Mouse (Mus musculus): Measurements from ENCODE around the gene Fam207a. TPM values are rescaled to one million over a fixed set of nuclear protein-coding genes. Genes with fewer than 3 reads are reported as not detected.

Gene Fam207a
- polyA plus RNA-seq, 1 experiment = 8.8 TPM

DNA sequence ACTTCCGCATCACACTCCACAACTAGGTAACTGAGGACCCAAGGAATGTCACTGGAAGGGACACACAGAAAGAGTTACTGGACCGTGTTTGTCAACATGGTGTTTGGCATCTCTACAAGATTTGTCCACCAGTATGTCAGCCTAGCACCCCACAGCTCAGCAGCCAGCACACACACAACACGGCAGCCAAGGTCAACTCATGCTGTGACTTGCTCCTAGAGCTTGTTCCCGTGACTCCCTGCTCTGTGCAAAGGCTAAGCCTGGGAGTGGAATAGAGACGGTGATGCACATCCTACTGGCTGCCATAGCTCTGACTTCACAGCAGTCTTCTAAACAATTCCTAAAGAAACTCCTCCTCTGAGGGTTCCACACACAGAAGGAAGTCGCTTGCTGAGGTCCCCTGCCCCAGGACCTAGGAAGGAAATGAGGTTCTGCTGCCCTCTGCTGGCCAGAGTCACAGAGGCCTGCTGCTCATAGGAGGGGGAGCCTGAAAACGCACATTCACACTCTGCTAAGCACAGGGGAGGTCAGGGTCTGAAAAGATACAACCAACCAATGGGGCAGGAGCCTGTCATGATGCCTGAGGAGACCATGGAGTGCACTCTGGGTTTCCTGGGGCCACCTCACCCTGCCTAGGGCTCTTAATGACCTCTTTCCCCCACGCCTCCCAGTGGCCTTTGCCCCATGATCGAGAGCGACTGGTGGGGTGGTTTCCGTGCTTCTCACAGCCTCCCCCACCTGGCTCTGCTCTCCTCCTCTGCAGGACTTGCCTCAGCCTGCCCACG is 6.0 kb downstream of the Fam207a start:
- H3K27me3 ChIP-seq (ENCODE audit: control insufficient read depth) = no peaks in the 10 kb centered on the region
- no peak for TF ChIP-seq GATA1 (IDR thresholded peaks at IDR 0.05; ENCODE audit: low read length)
- TF ChIP-seq TAL1 (IDR thresholded peaks at IDR 0.05; ENCODE audit: low read length) = no peak
- H3K4me1 ChIP-seq (ENCODE audit: control insufficient read depth) = peaks cover 33% of the 10 kb centered on the region
- no peak overlapping the region for H3K4me3 ChIP-seq (replicated peaks)
- no peaks in the 10 kb centered on the region for H3K9me3 ChIP-seq (ENCODE audit: control insufficient read depth, low read length)
- peaks cover 99% of the 10 kb centered on the region for H3K36me3 ChIP-seq (ENCODE audit: control insufficient read depth)

DNA sequence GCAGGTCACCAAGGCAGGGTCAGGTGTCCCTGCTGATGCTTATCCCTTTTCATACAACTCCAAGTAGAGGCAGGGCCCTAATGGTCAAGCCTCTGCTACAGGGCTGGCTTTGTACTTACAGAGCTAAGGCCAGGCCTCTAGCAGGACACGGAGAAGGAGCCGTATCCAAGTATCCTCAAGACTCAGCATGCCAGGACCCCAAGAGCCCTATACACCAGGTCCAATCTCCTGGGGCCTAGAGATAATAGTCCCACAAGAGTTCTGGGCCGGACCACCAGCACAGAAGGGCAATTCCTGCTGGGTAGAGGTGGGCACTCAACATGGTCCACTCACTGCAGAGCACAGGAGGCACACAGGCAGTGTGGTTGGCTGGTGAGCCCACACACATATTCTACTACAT is 6.8 kb downstream of the Fam207a start:
- H3K4me1 ChIP-seq (ENCODE audit: control insufficient read depth) = peaks cover 26% of the 10 kb centered on the region

DNA sequence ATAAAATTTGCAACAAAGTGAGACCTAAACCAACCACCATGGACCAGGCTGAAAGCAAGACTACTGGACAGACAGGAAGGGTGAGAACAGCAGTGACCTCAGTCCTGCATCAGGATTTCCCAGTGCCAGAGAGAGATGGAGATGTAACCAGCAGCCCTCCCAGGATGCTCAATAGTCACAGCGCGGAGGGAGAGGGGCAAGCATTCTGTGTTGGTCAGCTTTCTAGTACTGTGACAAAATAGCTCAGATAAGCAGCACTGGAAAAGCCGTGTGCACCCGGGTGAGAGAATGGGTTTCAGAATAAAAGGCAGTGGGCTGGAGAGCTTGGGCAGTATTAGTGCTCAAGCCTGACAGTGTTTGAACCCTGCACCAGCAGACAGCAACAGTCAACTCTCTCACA is 7.8 kb downstream of the Fam207a start:
- TF ChIP-seq GATA1 (IDR thresholded peaks at IDR 0.05; ENCODE audit: low read length) (no peak), TAL1 (IDR thresholded peaks at IDR 0.05; ENCODE audit: low read length) (no peak)
- H3K4me1 ChIP-seq (ENCODE audit: control insufficient read depth) = peaks cover 24% of the 10 kb centered on the region
- peaks cover 97% of the 10 kb centered on the region for H3K36me3 ChIP-seq (ENCODE audit: control insufficient read depth)
- H3K9me3 ChIP-seq (ENCODE audit: control insufficient read depth, low read length) = no peaks in the 10 kb centered on the region
- no peaks in the 10 kb centered on the region for H3K27me3 ChIP-seq (ENCODE audit: control insufficient read depth)
- H3K4me3 ChIP-seq (replicated peaks) = no peak overlapping the region

More for the DNA sequence above, 6.8 kb downstream of the Fam207a start:
- Histone ChIP-seq H3K4me3 (replicated peaks) (no peak overlapping the region), H3K36me3 (ENCODE audit: control insufficient read depth) (peaks cover 97% of the 10 kb centered on the region), H3K27me3 (ENCODE audit: control insufficient read depth) (no peaks in the 10 kb centered on the region), H3K9me3 (ENCODE audit: control insufficient read depth, low read length) (no peaks in the 10 kb centered on the region)
- TF ChIP-seq TAL1 (IDR thresholded peaks at IDR 0.05; ENCODE audit: low read length) (no peak), GATA1 (IDR thresholded peaks at IDR 0.05; ENCODE audit: low read length) (no peak)

DNA sequence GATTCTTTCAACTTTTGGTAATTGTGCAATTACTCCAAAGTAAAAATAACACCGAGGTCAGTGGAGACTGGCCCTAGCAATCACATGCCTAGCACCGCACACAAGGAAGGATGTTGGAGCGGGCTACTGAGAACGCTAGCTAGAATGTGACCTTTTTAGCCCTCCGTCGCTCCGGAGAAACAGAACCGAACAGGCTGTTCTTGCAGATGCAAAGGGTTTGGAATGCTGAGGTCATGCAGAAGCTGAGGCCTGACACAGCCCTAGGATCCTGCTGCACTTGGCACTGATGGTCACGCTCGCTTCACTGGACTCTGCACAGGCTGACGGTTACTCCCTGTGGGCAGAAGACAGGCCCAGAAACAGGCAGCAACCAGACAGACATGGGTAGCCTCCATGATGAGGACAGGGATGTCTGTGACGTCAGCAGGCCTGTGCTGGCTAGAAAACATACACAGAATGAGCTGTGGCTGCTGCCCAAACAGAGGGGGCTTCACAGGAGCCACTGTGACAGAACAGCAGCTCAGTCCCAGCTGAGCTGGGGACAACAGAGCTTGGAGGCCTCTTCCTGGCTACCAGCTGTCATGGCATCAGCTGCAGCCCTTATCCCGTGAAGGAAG is 8.5 kb downstream of the Fam207a start:
- no peak for TF ChIP-seq TAL1 (IDR thresholded peaks at IDR 0.05; ENCODE audit: low read length)
- TF ChIP-seq GATA1 (IDR thresholded peaks at IDR 0.05; ENCODE audit: low read length) = no peak
- Histone ChIP-seq H3K4me3 (replicated peaks) (no peak overlapping the region), H3K4me1 (ENCODE audit: control insufficient read depth) (peaks cover 24% of the 10 kb centered on the region), H3K27me3 (ENCODE audit: control insufficient read depth) (no peaks in the 10 kb centered on the region), H3K36me3 (ENCODE audit: control insufficient read depth) (peaks cover 93% of the 10 kb centered on the region), H3K9me3 (ENCODE audit: control insufficient read depth, low read length) (no peaks in the 10 kb centered on the region)

DNA sequence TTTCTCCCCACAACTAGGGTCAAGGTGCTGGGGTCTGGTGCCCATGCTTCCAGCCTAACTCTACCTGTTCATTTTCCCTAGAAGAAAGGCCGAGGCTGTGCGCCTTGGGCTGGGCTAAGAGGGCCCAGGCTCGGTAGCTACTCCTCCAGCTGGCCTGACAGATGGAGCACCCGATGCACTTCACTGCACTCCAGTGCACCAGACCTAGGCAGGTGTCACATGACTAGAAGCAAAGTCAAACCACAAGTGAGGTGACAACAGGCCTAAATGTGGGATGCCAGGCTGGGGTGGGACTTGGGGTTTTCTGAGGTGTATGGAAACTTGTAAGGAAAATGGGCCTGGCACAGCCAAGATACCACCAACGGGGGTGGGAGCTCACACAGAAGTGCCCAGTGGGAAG is 9.1 kb downstream of the Fam207a start:
- no peak for TF ChIP-seq GATA1 (IDR thresholded peaks at IDR 0.05; ENCODE audit: low read length)
- no peak for TF ChIP-seq TAL1 (IDR thresholded peaks at IDR 0.05; ENCODE audit: low read length)
- Histone ChIP-seq H3K4me1 (ENCODE audit: control insufficient read depth) (peaks cover 20% of the 10 kb centered on the region), H3K9me3 (ENCODE audit: control insufficient read depth, low read length) (no peaks in the 10 kb centered on the region), H3K27me3 (ENCODE audit: control insufficient read depth) (no peaks in the 10 kb centered on the region), H3K4me3 (replicated peaks) (no peak overlapping the region), H3K36me3 (ENCODE audit: control insufficient read depth) (peaks cover 93% of the 10 kb centered on the region)

DNA sequence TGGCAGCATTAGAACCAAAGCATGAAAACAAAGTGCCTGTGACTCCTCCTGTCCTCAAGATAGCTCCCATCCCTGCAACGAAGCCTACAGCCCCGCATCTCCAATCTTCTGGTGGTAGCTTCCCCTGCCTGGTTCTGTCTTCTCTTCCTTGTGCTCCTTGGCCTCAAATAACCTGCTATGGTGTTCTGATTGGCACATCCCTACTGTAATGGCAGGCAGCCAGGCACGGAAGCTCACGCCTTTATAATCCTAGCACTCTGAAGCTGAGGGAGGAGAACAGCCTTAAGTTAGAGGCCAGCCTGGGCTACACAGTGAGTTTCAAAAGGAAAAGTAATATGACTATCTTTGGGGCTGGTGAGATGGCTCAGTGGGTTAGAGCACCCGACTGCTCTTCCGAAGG is 11.4 kb downstream of the Fam207a start:
- TF ChIP-seq GATA1 (IDR thresholded peaks at IDR 0.05; ENCODE audit: low read length) = no peak
- no peak for TF ChIP-seq TAL1 (IDR thresholded peaks at IDR 0.05; ENCODE audit: low read length)
- H3K27me3 ChIP-seq (ENCODE audit: control insufficient read depth) = no peaks in the 10 kb centered on the region
- no peaks in the 10 kb centered on the region for H3K9me3 ChIP-seq (ENCODE audit: control insufficient read depth, low read length)
- H3K4me1 ChIP-seq (ENCODE audit: control insufficient read depth) = no peaks in the 10 kb centered on the region
- peaks cover 90% of the 10 kb centered on the region for H3K36me3 ChIP-seq (ENCODE audit: control insufficient read depth)
- H3K4me3 ChIP-seq (replicated peaks) = no peak overlapping the region

DNA sequence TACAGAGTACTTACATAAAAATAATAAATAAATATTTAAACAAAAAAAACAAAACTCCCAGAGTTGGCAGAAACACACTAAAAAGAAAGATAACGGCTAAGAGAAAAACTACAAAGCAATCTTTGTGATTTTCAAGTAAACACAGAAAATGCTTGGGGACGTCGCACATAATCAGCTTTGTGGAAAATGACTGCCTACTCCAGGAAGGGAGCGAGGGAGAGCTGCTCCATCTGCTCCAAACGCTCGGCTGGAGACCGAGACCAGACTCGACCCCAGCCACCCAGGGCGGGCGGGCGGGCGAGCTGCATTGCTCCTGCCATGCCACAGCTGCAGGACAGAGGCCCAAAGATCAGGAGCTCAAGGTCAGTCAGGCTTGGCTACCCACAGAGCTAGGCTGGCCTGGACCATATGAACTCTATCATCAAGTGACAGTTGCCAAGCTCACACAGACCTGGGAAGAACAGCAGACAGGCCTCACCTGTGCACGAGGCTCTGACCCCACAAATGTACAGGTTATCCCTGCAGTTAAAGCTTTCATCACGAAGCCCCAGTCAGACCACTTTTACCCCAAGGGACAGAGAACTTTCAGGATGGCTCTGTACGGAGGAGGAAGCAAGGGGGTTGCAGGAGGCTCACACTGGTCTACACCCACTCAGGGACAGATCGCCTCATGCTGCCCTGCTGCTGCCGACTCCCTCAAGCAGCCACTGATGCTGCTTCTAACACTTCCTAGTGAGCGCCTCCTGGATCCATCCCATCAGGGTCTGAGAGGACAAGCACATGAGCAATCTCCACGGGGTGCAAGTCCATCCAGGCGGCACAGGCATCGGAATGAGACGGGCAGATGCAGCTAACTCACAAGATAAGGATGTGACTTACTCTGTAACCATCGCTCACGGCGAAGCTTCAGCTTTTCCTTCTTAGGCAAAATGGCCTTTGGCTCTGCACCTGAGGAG is 12.3 kb downstream of the Fam207a start:
- no peaks in the 10 kb centered on the region for H3K27me3 ChIP-seq (ENCODE audit: control insufficient read depth)
- H3K4me3 ChIP-seq (replicated peaks) = no peak overlapping the region
- peaks cover 89% of the 10 kb centered on the region for H3K36me3 ChIP-seq (ENCODE audit: control insufficient read depth)
- no peaks in the 10 kb centered on the region for H3K9me3 ChIP-seq (ENCODE audit: control insufficient read depth, low read length)
- no peaks in the 10 kb centered on the region for H3K4me1 ChIP-seq (ENCODE audit: control insufficient read depth)
- no peak for TF ChIP-seq TAL1 (IDR thresholded peaks at IDR 0.05; ENCODE audit: low read length)
- no peak for TF ChIP-seq GATA1 (IDR thresholded peaks at IDR 0.05; ENCODE audit: low read length)

DNA sequence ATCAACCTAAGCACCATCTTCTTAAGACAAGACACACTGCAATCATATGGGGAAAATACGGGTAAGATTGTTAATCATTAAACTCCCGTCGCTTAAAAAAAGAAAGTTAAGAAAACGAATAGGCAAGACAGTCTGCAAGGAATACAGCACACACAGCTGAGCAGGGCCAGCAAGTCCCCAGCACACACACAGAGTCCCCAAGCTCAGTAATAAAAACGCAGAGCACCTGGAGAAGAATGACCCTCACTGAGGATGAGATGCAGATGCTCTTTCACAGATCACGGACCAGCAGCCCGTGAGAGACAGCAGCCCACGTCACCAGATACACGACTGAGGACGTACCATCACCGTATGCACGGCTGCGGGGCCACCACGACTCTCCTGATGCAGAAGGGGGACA is 14.9 kb downstream of the Fam207a start:
- no peaks in the 10 kb centered on the region for H3K27me3 ChIP-seq (ENCODE audit: control insufficient read depth)
- TF ChIP-seq GATA1 (IDR thresholded peaks at IDR 0.05; ENCODE audit: low read length) (no peak), TAL1 (IDR thresholded peaks at IDR 0.05; ENCODE audit: low read length) (no peak)
- peaks cover 88% of the 10 kb centered on the region for H3K36me3 ChIP-seq (ENCODE audit: control insufficient read depth)

DNA sequence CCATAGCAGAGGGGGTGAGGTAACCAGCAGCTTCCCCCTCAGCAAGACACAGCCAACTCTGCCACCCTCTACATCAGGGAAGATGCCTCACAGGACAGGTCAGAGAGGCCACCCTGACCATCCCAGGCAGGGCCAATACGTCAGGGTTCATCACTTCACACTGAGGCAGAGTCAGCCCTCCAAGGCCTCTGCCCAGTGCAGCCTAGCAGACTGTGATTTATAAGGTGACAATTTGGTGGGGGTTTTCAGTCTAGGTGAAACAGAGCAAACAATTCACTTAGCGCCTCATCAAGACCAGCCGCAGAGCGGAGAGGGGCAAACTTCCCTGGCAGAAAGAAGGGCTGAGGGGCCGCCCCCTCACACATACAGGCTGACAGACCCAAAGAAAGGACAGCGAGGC is 17.3 kb downstream of the Fam207a start:
- Histone ChIP-seq H3K4me1 (ENCODE audit: control insufficient read depth) (no peaks in the 10 kb centered on the region), H3K9me3 (ENCODE audit: control insufficient read depth, low read length) (peaks cover 3% of the 10 kb centered on the region), H3K4me3 (replicated peaks) (no peak overlapping the region), H3K27me3 (ENCODE audit: control insufficient read depth) (no peaks in the 10 kb centered on the region), H3K36me3 (ENCODE audit: control insufficient read depth) (peaks cover 85% of the 10 kb centered on the region)
- TF ChIP-seq TAL1 (IDR thresholded peaks at IDR 0.05; ENCODE audit: low read length) = no peak
- TF ChIP-seq GATA1 (IDR thresholded peaks at IDR 0.05; ENCODE audit: low read length) = no peak

More for the DNA sequence above, 14.9 kb downstream of the Fam207a start:
- Histone ChIP-seq H3K4me3 (replicated peaks) (no peak overlapping the region), H3K4me1 (ENCODE audit: control insufficient read depth) (no peaks in the 10 kb centered on the region), H3K9me3 (ENCODE audit: control insufficient read depth, low read length) (no peaks in the 10 kb centered on the region)
